Mouse (Mus musculus) heart, adult 2 months (tissue): ENCODE results near the gene Efcab6. TPM values are rescaled to one million over a fixed set of nuclear protein-coding genes. Genes with fewer than 3 reads are reported as not detected.

Experiments used
- DNase-seq, 2 experiments: peaks; one replicate each; pipeline ENCODE4 v3.0.0; 2021
- H3K27ac ChIP-seq: fragments of 200-600 bp; 2 replicates; pipeline ENCODE4 v1.8.1; 2022
- H3K27me3 ChIP-seq: fragments of 200-500 bp; 2 replicates; pipeline ENCODE4 v1.6.1; 2012; ENCODE audit warnings: mild to moderate bottlenecking, low read length, inconsistent platforms, mixed read lengths; ENCODE audit not compliant: control insufficient read depth, insufficient read depth
- H3K36me3 ChIP-seq: fragments of 200-500 bp; 2 replicates; pipeline ENCODE4 v1.6.1; 2012; ENCODE audit warnings: low read length, inconsistent platforms; ENCODE audit not compliant: control insufficient read depth, insufficient read depth
- H3K4me1 ChIP-seq: fragments of 200-500 bp; 2 replicates; pipeline ENCODE4 v1.6.1; 2011; ENCODE audit warnings: low read length; ENCODE audit not compliant: control insufficient read depth, insufficient read depth
- H3K4me3 ChIP-seq: fragments of 200-600 bp; 2 replicates; pipeline ENCODE4 v1.8.1; 2022
- H3K79me2 ChIP-seq: fragments of 200-500 bp; replicated peaks from 2 replicates; pipeline ENCODE4 v1.6.1; 2012; ENCODE audit warnings: mild to moderate bottlenecking, inconsistent platforms, low read length, moderate library complexity, mixed read lengths; ENCODE audit not compliant: control insufficient read depth, insufficient read depth
- H3K9ac ChIP-seq: fragments of 200-500 bp; 2 replicates; pipeline ENCODE4 v1.6.1; 2012; ENCODE audit warnings: low read depth, mild to moderate bottlenecking, control low read depth, inconsistent platforms, low read length, mixed read lengths
- CTCF ChIP-seq: fragments of 200-600 bp; IDR thresholded peaks from 2 replicates; pipeline ENCODE4 v1.8.1; 2022; ENCODE audit warnings: antibody characterized with exemption, mild to moderate bottlenecking, moderate library complexity
- EP300 ChIP-seq: fragments of 200-500 bp; IDR thresholded peaks from 2 replicates; pipeline ENCODE4 v1.6.1; 2011; ENCODE audit warnings: low read depth, low read length, control low read depth; ENCODE audit not compliant: insufficient read depth
- POLR2A ChIP-seq: fragments of 200-500 bp; IDR thresholded peaks from 2 replicates; pipeline ENCODE4 v1.6.1; 2011; ENCODE audit warnings: mild to moderate bottlenecking, low read depth, low read length, control low read depth; ENCODE audit not compliant: insufficient read depth
- whole genome bisulfite sequencing: fragments of 180-500 bp; shearing (Covaris S2); methylation state at CpG from one replicate; pipeline ENCODE4 v1.1.7; 2018; 5-methylcytosine and 5-hydroxymethylcytosine counted together
- intact Hi-C: fragments of 180-260 bp; cut with DNase I; formaldehyde crosslinking; loops from one replicate; pipeline ENCODE4 v1.15.1; 2025
- polyA plus RNA-seq: library from polyadenylated mRNA; depleted of rRNA; stranded (reverse); fragments of >200 nt; gene quantifications from 2 replicates; pipeline ENCODE4 v1.2.3, GENCODE M21; 2012
- total RNA-seq, 2 experiments: library from RNA; stranded (reverse); gene quantifications; 2 replicates each; pipeline ENCODE4 v1.2.3; 2021

Efcab6 gene
- total and polyA plus RNA-seq, 3 experiments, result 0.18 TPM; not detected in 2

- H3K4me3 ChIP-seq, result no peak overlapping the region
- no peak overlapping the region for H3K9ac ChIP-seq
- no peaks in the 10 kb centered on the region for H3K4me1 ChIP-seq
- H3K27ac ChIP-seq, result no peak overlapping the region
- no peaks in the 10 kb centered on the region for H3K36me3 ChIP-seq
- DNase-seq, result no peak
- H3K79me2 ChIP-seq, result no peaks in the 10 kb centered on the region
- no peak for TF ChIP-seq CTCF
- no peak for TF ChIP-seq POLR2A
- TF ChIP-seq EP300, result no peak
- intact Hi-C loops, result no loop called here
- no peaks in the 10 kb centered on the region; the same call in 1 of the 2 replicates for H3K27me3 ChIP-seq
- 54% methylated on average over 4 of the region's 4 CpGs for WGBS
Observed at GRCm38 (mm10) chr15:83847512-83847911, 217.7 kb downstream of the Efcab6 start.

DNA sequence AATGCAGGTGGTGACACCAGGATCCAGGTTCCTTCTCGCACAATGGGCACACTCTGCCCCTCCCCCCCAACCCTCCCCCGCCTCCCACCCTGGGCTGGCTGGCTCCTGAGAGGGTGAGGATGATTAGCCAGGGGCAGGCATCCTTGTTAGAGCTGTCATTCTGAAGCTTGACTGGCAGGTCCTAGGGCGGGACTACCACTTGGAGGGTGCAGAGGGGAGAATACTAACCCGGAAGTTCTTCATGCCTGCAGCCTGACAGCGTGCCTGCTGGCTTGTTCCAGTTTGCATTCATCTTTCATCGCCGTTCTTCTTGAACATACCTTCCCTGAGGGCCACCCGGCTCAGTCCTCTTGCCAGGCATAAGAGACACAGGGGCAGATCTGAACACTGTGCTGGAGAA, 218.6 kb downstream of the Efcab6 start:
- Histone ChIP-seq H3K36me3 (no peaks in the 10 kb centered on the region), H3K4me3 (no peak overlapping the region), H3K27ac (no peak overlapping the region), H3K79me2 (no peaks in the 10 kb centered on the region), H3K4me1 (no peaks in the 10 kb centered on the region), H3K9ac (no peak overlapping the region), H3K27me3 (no peaks in the 10 kb centered on the region; the same call in 1 of the 2 replicates)
- no peak for DNase-seq
- intact Hi-C loops, result no loop called here
- TF ChIP-seq POLR2A (no peak), CTCF (no peak), EP300 (no peak)
- 34% methylated on average over 8 of the region's 8 CpGs for WGBS

- intact Hi-C loops, result no loop called here
- H3K27ac ChIP-seq, result no peak overlapping the region
- DNase-seq, result no peak
- H3K27me3 ChIP-seq, result no peaks in the 10 kb centered on the region; the same call in 1 of the 2 replicates
- no peak overlapping the region for H3K4me3 ChIP-seq
- no peaks in the 10 kb centered on the region for H3K36me3 ChIP-seq
- TF ChIP-seq CTCF (no peak), EP300 (no peak), POLR2A (no peak)
- H3K9ac ChIP-seq, result no peak overlapping the region
- 35% methylated on average over 11 of the region's 11 CpGs for WGBS
- no peaks in the 10 kb centered on the region for H3K4me1 ChIP-seq
- H3K79me2 ChIP-seq, result no peaks in the 10 kb centered on the region
Observed at GRCm38 (mm10) chr15:83845734-83846133, 219.4 kb downstream of the Efcab6 start.

GRCm38 (mm10) chr15:83842915-83843789, 222.0 kb downstream of the Efcab6 start:
- H3K79me2 ChIP-seq, result no peaks in the 10 kb centered on the region
- 50% methylated on average over 22 of the region's 22 CpGs for WGBS
- no peaks in the 10 kb centered on the region; the same call in 1 of the 2 replicates for H3K27me3 ChIP-seq
- TF ChIP-seq CTCF, result no peak
- no peak for TF ChIP-seq POLR2A
- no peak for TF ChIP-seq EP300
- no peaks in the 10 kb centered on the region for H3K36me3 ChIP-seq
- no peak for DNase-seq
- H3K4me1 ChIP-seq, result no peaks in the 10 kb centered on the region
- no peak overlapping the region for H3K9ac ChIP-seq
- intact Hi-C loops, result no loop called here
- no peak overlapping the region for H3K27ac ChIP-seq
- no peak overlapping the region for H3K4me3 ChIP-seq

- Histone ChIP-seq H3K9ac (no peak overlapping the region), H3K4me1 (no peaks in the 10 kb centered on the region), H3K27me3 (no peaks in the 10 kb centered on the region; the same call in 1 of the 2 replicates), H3K27ac (no peak overlapping the region), H3K4me3 (no peak overlapping the region), H3K79me2 (no peaks in the 10 kb centered on the region), H3K36me3 (no peaks in the 10 kb centered on the region)
- intact Hi-C loops, result no loop called here
- TF ChIP-seq POLR2A (no peak), CTCF (no peak), EP300 (no peak)
- DNase-seq, result no peak
- WGBS, result 80% methylated on average over 12 of the region's 12 CpGs
Observed at GRCm38 (mm10) chr15:83842419-83842818, 222.8 kb downstream of the Efcab6 start.

GRCm38 (mm10) chr15:83840950-83841719, 224.0 kb downstream of the Efcab6 start:
- H3K4me1 ChIP-seq, result no peaks in the 10 kb centered on the region
- intact Hi-C loops, result no loop called here
- H3K27me3 ChIP-seq, result no peaks in the 10 kb centered on the region; the same call in 1 of the 2 replicates
- TF ChIP-seq CTCF (no peak), POLR2A (no peak), EP300 (no peak)
- no peak overlapping the region for H3K9ac ChIP-seq
- WGBS, result 53% methylated on average over 10 of the region's 10 CpGs
- DNase-seq, result no peak
- H3K27ac ChIP-seq, result no peak overlapping the region
- H3K4me3 ChIP-seq, result no peak overlapping the region
- H3K79me2 ChIP-seq, result no peaks in the 10 kb centered on the region
- H3K36me3 ChIP-seq, result no peaks in the 10 kb centered on the region
